Mouse (Mus musculus) activated CD4-positive, CD25-positive, alpha-beta regulatory T cell (primary cell): ENCODE measurements around the gene Usp13. TPM values are rescaled to one million over a fixed set of nuclear protein-coding genes. Genes with fewer than 3 reads are reported as not detected.

ENCODE experiments used
- polyA plus RNA-seq, 2 experiments: library from polyadenylated mRNA; unstranded; fragments of 100-300 nt; shearing (Covaris generic); gene quantifications; one replicate each; pipeline ENCODE4 v1.2.1; 2017

The Usp13 gene
- under 1 TPM in 1 of 2 experiments, not detected in 1; 0.10 TPM for polyA plus RNA-seq

GRCm38 (mm10) chr3:32817357-32818326 is at the start of gene Usp13:
Usp13 (plus strand) TSS chr3:32817546.

Other genes with a start within 250 kb of the Usp13 start
- gene Gnb4, start 201.0 kb upstream of the Usp13 start, polyA plus RNA-seq = 10 to 100 TPM; 14.8 to 18.2 TPM
- gene Actl6a, start 111.2 kb upstream of the Usp13 start, polyA plus RNA-seq = 100 to 1,000 TPM; 106 to 121 TPM
- gene Ndufb5, start 80.6 kb upstream of the Usp13 start, polyA plus RNA-seq = 100 to 1,000 TPM; 179 to 207 TPM
- gene Mrpl47, start 79.9 kb upstream of the Usp13 start, polyA plus RNA-seq = 10 to 100 TPM; 15.2 to 24.5 TPM